In genomic region chr3:159885271-159885670, GRCm38 (mm10) we compare ENCODE assay signal across 8 mouse cellular contexts. TPM values are rescaled to one million over a fixed set of nuclear protein-coding genes. Genes with fewer than 3 reads are reported as not detected.
DNase-seq lines count a peak whose midpoint lies in the region; ATAC-seq and TF ChIP-seq lines count a peak whose summit lies in the region.

No protein-coding gene starts in this region.

- 29% methylated on average over 3 of the region's 3 CpGs for WGBS in hindbrain, embryonic 11.5 days
- WGBS in thymus, adult 2 months = 49% methylated on average over 3 of the region's 3 CpGs

- H3K4me2 ChIP-seq in hindbrain, embryonic 11.5 days (replicated peaks; ENCODE audit: low read depth, low read length) = no peak overlapping the region

- 0 out of 2 replicates have a peak, but pooled peaks cover 2% of the 10 kb centered on the region for H3K4me1 ChIP-seq in hindbrain, embryonic 11.5 days (replicated peaks; ENCODE audit: control insufficient read depth, insufficient read depth, low read length)
- H3K4me1 ChIP-seq in thymus, adult 2 months (replicated peaks; ENCODE audit: control insufficient read depth, insufficient read depth, low read length) = no peaks in the 10 kb centered on the region

- no peak for TF ChIP-seq POLR2A in thymus, adult 2 months (IDR thresholded peaks at IDR 0.05; ENCODE audit: control insufficient read depth, extremely low read depth, insufficient read depth, low read length, poor library complexity)

- no peaks in the 10 kb centered on the region for H3K36me3 ChIP-seq in hindbrain, embryonic 11.5 days (ENCODE audit: control insufficient read depth, insufficient read depth, low read length)
- H3K36me3 ChIP-seq in thymus, adult 2 months (ENCODE audit: control insufficient read depth, insufficient read depth, low read length) = no peaks in the 10 kb centered on the region

- H3K27ac ChIP-seq in hindbrain, embryonic 11.5 days (ENCODE audit: low read depth, low read length) = no peak overlapping the region
- no peak overlapping the region for H3K27ac ChIP-seq in thymus, adult 2 months (ENCODE audit: control insufficient read depth, insufficient read depth, low read length)

- H3K27me3 ChIP-seq in hindbrain, embryonic 11.5 days (ENCODE audit: control insufficient read depth, insufficient read depth, low read length) = no peaks in the 10 kb centered on the region
- no peaks in the 10 kb centered on the region for H3K27me3 ChIP-seq in thymus, adult 2 months (ENCODE audit: control insufficient read depth, insufficient read depth, low read length)

- H3K9ac ChIP-seq in hindbrain, embryonic 11.5 days (ENCODE audit: low read depth, low read length) = no peak overlapping the region

- peak; percentile 83 for DNase-seq in MN1 (ENCODE audit: low spot score)
- DNase-seq in gastrocnemius, adult 18-20 months (ENCODE audit: low spot score) = peak; percentile 73
- peak; percentile 66 for DNase-seq in hindbrain, embryonic 11.5 days (ENCODE audit: low spot score)
- peak; percentile 79 for DNase-seq in layer of hippocampus, adult 9-10 months (ENCODE audit: low spot score)
- peak; percentile 87 for DNase-seq in lung, postnatal 10 days
- peak; percentile 22 for DNase-seq in retina, postnatal 1 day
- DNase-seq in thymus, adult 2 months = no peak

- no peak for TF ChIP-seq CTCF in thymus, adult 2 months (IDR thresholded peaks at IDR 0.05; ENCODE audit: borderline replicate concordance, control insufficient read depth, extremely low read depth, insufficient read depth, low read length, poor library complexity)

- H3K4me3 ChIP-seq in hindbrain, embryonic 11.5 days (ENCODE audit: low read depth, low read length) = no peak overlapping the region
- H3K4me3 ChIP-seq in thymus, adult 2 months (ENCODE audit: control insufficient read depth, insufficient read depth, low read length) = no peak overlapping the region

- peak; percentile 87 for ATAC-seq in common myeloid progenitor, adult 5-6 weeks (replicated peaks; ENCODE audit: low read depth, poor library complexity, severe bottlenecking)
- peak; percentile 85 for ATAC-seq in hindbrain, embryonic 11.5 days (ENCODE audit: low FRiP score)

- no peaks in the 10 kb centered on the region for H3K9me3 ChIP-seq in hindbrain, embryonic 11.5 days (ENCODE audit: control insufficient read depth, low read length)

RNA-seq across cellular contexts. Expression of gene Wls, which starts 45.8 kb away (rescaled TPM):
- total RNA-seq in common myeloid progenitor, adult 5-6 weeks (2017) = 29.3 and 44.0 TPM in 2 replicates
- 10 to 100 TPM; 21.8 to 27.0 TPM for total RNA-seq in gastrocnemius, adult 18-20 months (2021)
- 158 and 160 TPM in 2 replicates for polyA plus RNA-seq in hindbrain, embryonic 11.5 days (2014; fragmentation: Nextera tagmentation; extraction: Ambion mirVana)
- 20.9 and 26.1 TPM in 2 replicates for polyA plus RNA-seq in thymus, adult 2 months (2012; rRNA removed)
